Mouse (Mus musculus): ENCODE data around the gene Cox11. TPM values are rescaled to one million over a fixed set of nuclear protein-coding genes. Genes with fewer than 3 reads are reported as not detected.

Gene Cox11
- 10 to 100 TPM; 30.3 to 35.0 TPM for total RNA-seq (2021)

- intact Hi-C loops (cut with DNase I): loop anchor here (5.0 kb wide), 1 partner anchor 390 kb away; the partner anchor contains the start of gene Mmd
- peak; percentile 96 to 97 for DNase-seq (ENCODE audit: low spot score in 2 of 2)
Observed at GRCm38 (mm10) chr11:90637440-90638311, at the start of gene Cox11, which contains the start of gene Stxbp4. Gene Cox11, plus strand, starts transcription at chr11:90638173. Gene Stxbp4, minus strand, starts transcription at chr11:90638084.

- DNase-seq (ENCODE audit: low spot score in 2 of 2): no peak
Observed at GRCm38 (mm10) chr11:90590996-90591395, 47.0 kb upstream of the Cox11 start.

GRCm38 (mm10) chr11:90595826-90596225 lies 42.1 kb upstream of the Cox11 start:
- intact Hi-C loops (cut with DNase I): no loop called here
- DNase-seq (ENCODE audit: low spot score in 2 of 2): no peak

More at GRCm38 (mm10) chr11:90590996-90591395, 47.0 kb upstream of the Cox11 start:
- intact Hi-C loops (cut with DNase I): no loop called here

- no peak for DNase-seq (ENCODE audit: low spot score in 2 of 2)
- intact Hi-C loops (cut with DNase I): no loop called here
Observed at GRCm38 (mm10) chr11:90603066-90603465, 34.9 kb upstream of the Cox11 start.

- no peak for DNase-seq (ENCODE audit: low spot score in 2 of 2)
- intact Hi-C loops (cut with DNase I): loop anchor here (10.0 kb wide), 1 partner anchor 217 kb away; the partner anchor contains the start of gene Hlf
Observed at GRCm38 (mm10) chr11:90612118-90612517, 25.9 kb upstream of the Cox11 start.

GRCm38 (mm10) chr11:90614743-90615142 lies 23.2 kb upstream of the Cox11 start:
- no peak for DNase-seq (ENCODE audit: low spot score in 2 of 2)
- intact Hi-C loops (cut with DNase I): loop anchor here (5.0 to 10.0 kb wide), 3 partner anchors 197 to 297 kb away; partner anchors contain the start of gene Hlf

- DNase-seq (ENCODE audit: low spot score in 2 of 2): peak in 1 of 2 experiments; percentile 34
- intact Hi-C loops (cut with DNase I): loop anchor here (5.0 to 10.0 kb wide), 3 partner anchors 199 to 299 kb away; partner anchors contain the start of gene Hlf
Observed at GRCm38 (mm10) chr11:90616431-90616830, 21.5 kb upstream of the Cox11 start.

DNA sequence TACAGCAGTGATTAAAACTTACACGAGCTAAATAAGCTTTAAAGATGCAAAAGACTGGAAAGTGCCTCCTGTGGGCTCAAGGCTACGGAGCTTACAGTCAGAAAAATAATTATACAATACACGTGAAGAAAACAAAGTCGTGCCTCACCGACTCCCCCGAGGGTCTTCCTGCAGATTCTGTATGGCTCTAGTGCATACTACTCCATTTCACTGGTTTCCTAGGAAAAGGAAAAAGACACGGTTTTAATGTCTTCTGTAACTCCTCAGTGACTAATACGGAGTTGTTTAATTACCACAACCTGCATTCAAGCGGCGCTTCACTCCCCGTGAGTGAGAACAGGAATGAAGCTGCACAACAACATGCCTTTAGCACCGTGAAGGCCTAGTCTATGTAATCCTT lies 15.9 kb upstream of the Cox11 start:
- no peak for DNase-seq (ENCODE audit: low spot score in 2 of 2)
- intact Hi-C loops (cut with DNase I): loop anchor here (5.0 kb wide), 1 partner anchor 630 kb away; no protein-coding TSS in a partner anchor

DNA sequence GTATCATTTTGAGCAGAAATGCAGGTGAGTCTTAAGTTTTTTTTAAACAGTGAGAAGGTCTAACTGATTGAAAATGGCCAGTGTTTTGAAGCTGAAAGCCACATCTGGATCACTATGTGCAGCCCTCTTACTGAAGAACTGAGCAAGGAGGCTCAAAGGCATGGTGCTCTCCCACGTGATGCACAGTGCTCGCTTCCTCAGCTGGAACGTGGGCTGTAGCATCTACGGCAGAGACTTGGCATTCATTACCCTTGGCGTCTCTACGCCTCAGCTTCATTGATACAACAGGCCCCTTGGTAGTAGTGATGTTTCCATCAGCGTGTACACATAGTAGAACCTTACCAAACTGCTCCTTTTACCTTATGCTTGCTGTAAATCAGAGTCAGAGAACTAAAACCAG lies 15.5 kb upstream of the Cox11 start:
- peak in 1 of 2 experiments; percentile 37 for DNase-seq (ENCODE audit: low spot score in 2 of 2)
- intact Hi-C loops (cut with DNase I): loop anchor here (5.0 kb wide), 1 partner anchor 630 kb away; no protein-coding TSS in a partner anchor

DNA sequence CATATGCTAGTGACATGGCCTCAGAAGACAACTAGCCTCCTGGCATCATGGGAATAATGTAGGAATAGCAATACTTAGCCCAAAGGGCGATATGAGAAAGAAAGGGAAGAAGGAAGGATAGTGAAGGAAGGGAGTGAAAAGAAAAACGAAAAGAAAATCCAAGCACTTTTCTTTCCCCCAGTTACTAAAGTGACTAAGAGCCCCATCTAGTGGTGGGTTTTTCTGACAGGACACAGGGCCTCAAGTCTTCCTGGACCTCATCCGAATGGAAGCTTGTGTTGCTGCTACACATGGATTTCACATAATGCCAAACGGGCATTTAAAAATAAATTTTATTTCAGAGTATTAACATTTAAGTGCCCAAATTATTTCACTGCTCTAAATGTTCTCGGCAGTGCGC lies 14.5 kb upstream of the Cox11 start:
- DNase-seq (ENCODE audit: low spot score in 2 of 2): peak; percentile 52 to 75
- intact Hi-C loops (cut with DNase I): loop anchor here (1.0 to 5.0 kb wide), 2 partner anchors 440 to 631 kb away; no protein-coding TSS in a partner anchor

GRCm38 (mm10) chr11:90625174-90625573 lies 12.8 kb upstream of the Cox11 start:
- DNase-seq (ENCODE audit: low spot score in 2 of 2): no peak
- intact Hi-C loops (cut with DNase I): no loop called here

GRCm38 (mm10) chr11:90627751-90628150 lies 10.2 kb upstream of the Cox11 start:
- intact Hi-C loops (cut with DNase I): no loop called here
- DNase-seq (ENCODE audit: low spot score in 2 of 2): no peak

GRCm38 (mm10) chr11:90632480-90632879 lies 5.5 kb upstream of the Cox11 start:
- intact Hi-C loops (cut with DNase I): no loop called here
- DNase-seq (ENCODE audit: low spot score in 2 of 2): no peak

GRCm38 (mm10) chr11:90634661-90635060 lies 3.3 kb upstream of the Cox11 start:
- no peak for DNase-seq (ENCODE audit: low spot score in 2 of 2)
- intact Hi-C loops (cut with DNase I): loop anchor here (5.0 kb wide), 1 partner anchor 387 kb away; the partner anchor contains the start of gene Mmd

DNA sequence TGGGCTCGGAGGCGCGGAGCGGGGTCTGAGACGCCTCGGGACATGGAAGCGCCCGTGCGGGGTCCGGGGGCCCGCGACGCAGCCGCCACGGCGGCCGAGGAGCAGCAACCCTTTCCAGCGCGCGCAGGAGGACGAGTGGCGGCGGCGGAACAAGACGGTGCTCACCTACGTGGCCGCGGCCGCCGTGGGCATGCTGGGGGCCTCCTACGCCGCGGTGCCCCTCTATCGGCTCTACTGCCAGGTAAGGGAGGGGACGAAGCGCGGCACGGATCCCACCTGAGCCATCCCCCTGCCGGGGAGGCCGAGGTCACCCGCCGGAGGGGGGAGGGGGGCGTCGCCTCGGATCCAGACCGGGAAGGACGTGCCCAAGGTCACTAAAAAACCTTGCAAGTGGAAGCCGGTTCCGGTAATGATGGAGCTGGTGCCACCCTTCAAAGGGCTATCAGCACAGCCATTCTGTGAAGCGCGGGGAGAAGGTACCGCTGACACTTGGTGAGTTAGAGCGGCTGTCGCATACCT lies 398 bp downstream of the Cox11 start:
- intact Hi-C loops (cut with DNase I): loop anchor here (5.0 kb wide), 1 partner anchor 391 kb away; the partner anchor contains the start of gene Mmd
- DNase-seq (ENCODE audit: low spot score in 2 of 2): no peak

DNA sequence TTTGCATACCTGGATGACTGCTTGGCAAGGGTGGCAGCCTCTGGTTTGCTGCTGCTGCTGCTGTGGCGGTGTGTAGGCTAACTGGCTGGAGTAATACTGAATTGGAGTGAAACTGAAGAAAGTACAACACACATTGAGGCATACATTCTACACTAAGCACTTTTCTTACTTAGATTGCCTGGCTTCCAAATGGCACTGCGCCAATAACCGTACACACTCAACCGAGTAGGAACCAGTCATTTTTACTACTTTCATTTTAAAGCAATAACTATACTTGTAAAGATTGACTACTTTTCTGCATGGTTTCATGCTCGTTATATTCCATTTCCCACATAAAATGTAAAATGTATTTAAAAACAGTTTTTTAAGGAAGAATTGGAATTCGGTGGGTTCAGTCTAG lies 11.8 kb downstream of the Cox11 start:
- DNase-seq (ENCODE audit: low spot score in 2 of 2): peak in 1 of 2 experiments; percentile 31
- intact Hi-C loops (cut with DNase I): no loop called here

GRCm38 (mm10) chr11:90650231-90650885 lies 12.4 kb downstream of the Cox11 start:
- intact Hi-C loops (cut with DNase I): no loop called here
- DNase-seq (ENCODE audit: low spot score in 2 of 2): no peak

DNA sequence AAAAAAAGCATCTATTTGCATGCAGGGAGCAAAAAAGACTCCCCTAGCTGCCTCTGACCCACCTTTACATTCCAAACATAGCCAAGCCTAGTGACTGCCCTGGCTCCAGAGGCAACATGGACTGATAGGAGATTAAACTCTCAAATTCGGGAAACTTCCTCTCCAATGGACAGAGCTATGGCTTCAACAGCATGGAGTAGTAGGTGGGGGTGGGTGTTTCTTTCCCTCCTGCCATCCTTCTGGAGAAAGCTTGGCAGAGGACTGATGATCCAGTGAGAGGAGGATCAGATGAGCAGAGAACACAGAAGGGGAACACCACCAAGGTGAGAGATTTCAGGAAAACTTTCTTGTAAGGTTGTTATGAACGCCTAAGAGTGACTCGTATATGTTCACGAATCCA lies 14.6 kb downstream of the Cox11 start:
- intact Hi-C loops (cut with DNase I): no loop called here
- no peak for DNase-seq (ENCODE audit: low spot score in 2 of 2)

GRCm38 (mm10) chr11:90657527-90657926 lies 19.6 kb downstream of the Cox11 start:
- no peak for DNase-seq (ENCODE audit: low spot score in 2 of 2)
- intact Hi-C loops (cut with DNase I): no loop called here

- DNase-seq (ENCODE audit: low spot score in 2 of 2): no peak
- intact Hi-C loops (cut with DNase I): no loop called here
Observed at GRCm38 (mm10) chr11:90660662-90661061, 22.7 kb downstream of the Cox11 start.

Measured in left cerebral cortex, postnatal 25 days (tissue).